Mouse (Mus musculus): Measurements from ENCODE around the gene Rora. TPM values are rescaled to one million over a fixed set of nuclear protein-coding genes. Genes with fewer than 3 reads are reported as not detected.

Rora gene
- polyA plus RNA-seq, 1 experiment: 24.1 TPM

DNA sequence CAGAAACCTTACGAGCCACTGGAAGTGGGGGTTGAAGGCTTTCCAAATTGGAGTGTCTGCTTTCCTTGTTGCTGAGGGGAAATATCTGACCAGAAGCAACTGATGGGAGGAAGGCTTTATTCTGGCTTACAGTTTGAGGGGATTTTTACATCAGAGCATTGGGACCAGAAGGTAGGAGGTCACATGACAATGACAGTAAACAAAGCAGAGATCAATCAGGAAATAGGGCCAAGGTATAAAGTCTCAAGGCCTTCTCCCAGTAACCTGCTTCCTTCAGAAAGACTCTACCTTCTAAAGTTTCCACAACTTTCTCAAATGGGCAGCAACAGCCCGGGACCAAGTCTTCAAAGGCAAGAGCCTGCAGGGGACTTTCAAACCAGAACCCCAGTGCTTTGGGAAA, 34.6 kb downstream of the Rora start:
- Histone ChIP-seq H3K36me3 (ENCODE audit: control insufficient read depth, insufficient read depth, low read length) (no peaks in the 10 kb centered on the region), H3K4me1 (ENCODE audit: control insufficient read depth, insufficient read depth, low read length) (no peaks in the 10 kb centered on the region), H3K4me3 (ENCODE audit: control insufficient read depth, low read depth, low read length) (no peak overlapping the region), H3K27me3 (ENCODE audit: control insufficient read depth, insufficient read depth, low read length) (no peaks in the 10 kb centered on the region), H3K27ac (ENCODE audit: control insufficient read depth, insufficient read depth, low read depth, low read length) (no peak overlapping the region)
- TF ChIP-seq CTCF (IDR thresholded peaks at IDR 0.05; ENCODE audit: control insufficient read depth, insufficient read depth, insufficient replicate concordance, low read depth, low read length) (no peak), POLR2A (IDR thresholded peaks at IDR 0.05; ENCODE audit: control insufficient read depth, low read depth, low read length) (no peak)

DNA sequence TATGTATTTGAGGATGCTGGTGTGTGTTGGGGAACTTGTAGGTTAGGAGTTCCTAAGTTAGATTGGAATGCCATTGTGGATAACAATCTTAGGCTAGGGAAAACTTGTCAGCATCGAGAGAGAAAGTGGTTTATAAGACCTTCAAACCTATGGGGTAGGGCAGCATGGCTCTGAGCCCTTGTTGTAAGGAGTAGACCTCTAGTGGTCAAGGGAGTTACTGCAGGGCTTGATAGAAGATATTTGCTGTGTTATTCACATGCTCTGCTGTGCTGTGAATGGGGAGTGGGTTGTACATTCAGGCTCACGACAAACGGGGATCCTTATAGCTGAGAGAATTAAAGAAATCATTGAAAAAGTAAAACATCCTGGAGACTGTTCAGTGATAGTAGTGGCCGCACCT, 35.8 kb downstream of the Rora start:
- H3K4me1 ChIP-seq (ENCODE audit: control insufficient read depth, insufficient read depth, low read length): no peaks in the 10 kb centered on the region
- TF ChIP-seq CTCF (IDR thresholded peaks at IDR 0.05; ENCODE audit: control insufficient read depth, insufficient read depth, insufficient replicate concordance, low read depth, low read length): no peak
- no peak for TF ChIP-seq POLR2A (IDR thresholded peaks at IDR 0.05; ENCODE audit: control insufficient read depth, low read depth, low read length)
- H3K36me3 ChIP-seq (ENCODE audit: control insufficient read depth, insufficient read depth, low read length): no peaks in the 10 kb centered on the region
- no peaks in the 10 kb centered on the region for H3K27me3 ChIP-seq (ENCODE audit: control insufficient read depth, insufficient read depth, low read length)
- no peak overlapping the region for H3K4me3 ChIP-seq (ENCODE audit: control insufficient read depth, low read depth, low read length)
- H3K27ac ChIP-seq (ENCODE audit: control insufficient read depth, insufficient read depth, low read depth, low read length): no peak overlapping the region

DNA sequence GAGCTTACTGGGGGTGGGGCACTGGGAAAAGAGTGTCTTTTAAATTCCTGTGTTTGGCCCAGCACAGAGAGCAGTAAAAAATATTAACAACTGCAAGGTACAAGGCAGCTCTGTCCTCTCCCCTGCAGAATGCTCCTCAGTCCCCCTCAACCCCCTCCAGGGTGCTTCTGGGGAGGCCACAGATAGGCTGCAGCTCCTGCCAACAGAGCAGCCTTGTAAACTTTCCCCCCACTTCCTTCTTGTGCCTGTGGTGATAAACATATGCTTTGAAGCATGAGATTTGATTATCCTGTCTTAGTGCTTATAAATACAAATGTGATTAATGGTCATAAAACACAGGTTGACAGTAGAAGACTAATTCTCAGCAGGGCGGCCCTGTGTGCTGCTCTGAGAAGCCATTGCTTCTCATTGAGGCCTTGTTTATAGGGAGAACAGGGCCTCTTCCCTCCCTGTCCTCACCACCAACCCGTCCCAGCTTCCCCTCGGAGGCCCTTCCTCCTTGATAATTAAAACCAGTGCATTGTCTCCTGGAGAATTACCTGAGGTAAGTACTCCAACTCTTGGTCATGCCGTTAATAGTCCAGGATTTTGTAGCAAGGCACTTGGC, 41.4 kb downstream of the Rora start:
- no peak overlapping the region for H3K27ac ChIP-seq (ENCODE audit: control insufficient read depth, insufficient read depth, low read depth, low read length)
- TF ChIP-seq POLR2A (IDR thresholded peaks at IDR 0.05; ENCODE audit: control insufficient read depth, low read depth, low read length): no peak
- TF ChIP-seq CTCF (IDR thresholded peaks at IDR 0.05; ENCODE audit: control insufficient read depth, insufficient read depth, insufficient replicate concordance, low read depth, low read length): no peak
- no peak overlapping the region for H3K4me3 ChIP-seq (ENCODE audit: control insufficient read depth, low read depth, low read length)
- H3K27me3 ChIP-seq (ENCODE audit: control insufficient read depth, insufficient read depth, low read length): no peaks in the 10 kb centered on the region
- no peaks in the 10 kb centered on the region for H3K4me1 ChIP-seq (ENCODE audit: control insufficient read depth, insufficient read depth, low read length)
- H3K36me3 ChIP-seq (ENCODE audit: control insufficient read depth, insufficient read depth, low read length): no peaks in the 10 kb centered on the region

DNA sequence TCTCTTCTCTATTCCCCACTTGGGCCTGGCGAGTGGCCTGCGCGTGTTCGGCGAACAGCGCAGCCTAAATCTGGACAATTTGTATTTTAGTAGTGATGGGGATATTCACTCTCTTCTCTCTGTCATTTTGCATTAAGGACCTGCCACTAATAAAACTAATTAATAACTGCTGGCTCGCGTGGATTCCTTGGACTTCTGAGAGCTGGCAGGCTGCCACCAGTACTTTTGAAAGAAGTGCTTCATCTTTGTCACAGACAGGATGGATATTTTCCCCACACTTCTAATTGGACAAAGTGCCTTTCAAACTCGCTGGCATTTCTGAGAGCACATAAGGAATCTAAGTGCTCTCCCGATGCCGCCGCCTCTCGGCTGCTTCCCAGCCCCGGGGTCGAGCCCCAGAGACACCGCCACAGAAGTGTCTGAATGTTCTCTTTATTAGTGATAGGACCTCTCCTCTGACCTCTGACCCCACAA, 41.9 kb downstream of the Rora start:
- TF ChIP-seq CTCF (IDR thresholded peaks at IDR 0.05; ENCODE audit: control insufficient read depth, insufficient read depth, insufficient replicate concordance, low read depth, low read length) (no peak), POLR2A (IDR thresholded peaks at IDR 0.05; ENCODE audit: control insufficient read depth, low read depth, low read length) (no peak)
- Histone ChIP-seq H3K27me3 (ENCODE audit: control insufficient read depth, insufficient read depth, low read length) (no peaks in the 10 kb centered on the region), H3K4me3 (ENCODE audit: control insufficient read depth, low read depth, low read length) (no peak overlapping the region), H3K4me1 (ENCODE audit: control insufficient read depth, insufficient read depth, low read length) (no peaks in the 10 kb centered on the region), H3K27ac (ENCODE audit: control insufficient read depth, insufficient read depth, low read depth, low read length) (no peak overlapping the region), H3K36me3 (ENCODE audit: control insufficient read depth, insufficient read depth, low read length) (no peaks in the 10 kb centered on the region)

DNA sequence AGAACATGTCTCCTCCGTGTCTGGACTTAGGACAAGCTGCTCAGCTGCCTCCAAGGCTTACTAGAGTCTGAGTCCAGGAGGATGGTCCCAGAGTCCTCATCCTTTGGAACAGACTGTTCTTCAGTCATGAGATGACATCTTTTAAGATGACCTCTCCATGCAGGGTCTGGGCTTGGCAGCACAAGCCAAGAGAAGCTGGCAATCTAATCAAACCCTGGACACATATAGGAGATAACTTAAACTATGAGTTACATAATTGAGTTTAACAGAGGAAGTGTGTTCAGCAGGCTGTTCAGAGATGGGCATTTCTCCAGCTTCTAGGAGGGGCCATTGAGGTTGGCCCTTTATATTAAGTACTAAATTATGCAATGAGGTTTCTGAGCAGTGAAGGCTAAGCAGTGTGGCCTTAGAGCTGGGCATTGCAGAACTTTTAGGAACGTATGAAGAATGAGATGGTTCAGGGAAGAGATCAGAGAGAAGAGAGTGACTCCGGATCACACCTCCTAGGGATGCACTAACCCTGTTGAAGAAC, 42.9 kb downstream of the Rora start:
- Histone ChIP-seq H3K4me1 (ENCODE audit: control insufficient read depth, insufficient read depth, low read length) (no peaks in the 10 kb centered on the region), H3K27ac (ENCODE audit: control insufficient read depth, insufficient read depth, low read depth, low read length) (no peak overlapping the region), H3K4me3 (ENCODE audit: control insufficient read depth, low read depth, low read length) (no peak overlapping the region), H3K27me3 (ENCODE audit: control insufficient read depth, insufficient read depth, low read length) (no peaks in the 10 kb centered on the region), H3K36me3 (ENCODE audit: control insufficient read depth, insufficient read depth, low read length) (no peaks in the 10 kb centered on the region)
- TF ChIP-seq CTCF (IDR thresholded peaks at IDR 0.05; ENCODE audit: control insufficient read depth, insufficient read depth, insufficient replicate concordance, low read depth, low read length): no peak
- TF ChIP-seq POLR2A (IDR thresholded peaks at IDR 0.05; ENCODE audit: control insufficient read depth, low read depth, low read length): no peak

DNA sequence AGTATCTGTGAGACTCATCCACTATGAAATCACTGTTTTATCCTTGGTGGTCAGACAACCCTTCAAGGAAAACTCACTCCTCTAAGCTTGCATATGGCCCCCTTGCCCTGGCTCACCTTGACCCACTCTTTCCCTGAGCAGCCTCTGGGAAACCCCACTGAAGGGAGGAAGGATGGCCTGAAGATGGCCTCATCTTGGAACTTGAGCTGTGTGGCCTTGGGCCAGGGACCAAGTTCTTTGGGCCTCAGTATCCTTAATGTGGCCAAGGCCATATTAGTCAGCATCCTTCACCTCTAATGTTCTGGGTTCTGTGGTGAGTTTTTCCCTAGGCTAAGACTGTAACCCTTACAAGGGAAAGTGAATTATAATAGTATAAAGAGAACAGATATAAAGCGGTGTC, 45.8 kb downstream of the Rora start:
- no peaks in the 10 kb centered on the region for H3K4me1 ChIP-seq (ENCODE audit: control insufficient read depth, insufficient read depth, low read length)
- no peak for TF ChIP-seq CTCF (IDR thresholded peaks at IDR 0.05; ENCODE audit: control insufficient read depth, insufficient read depth, insufficient replicate concordance, low read depth, low read length)
- no peak for TF ChIP-seq POLR2A (IDR thresholded peaks at IDR 0.05; ENCODE audit: control insufficient read depth, low read depth, low read length)
- no peaks in the 10 kb centered on the region for H3K27me3 ChIP-seq (ENCODE audit: control insufficient read depth, insufficient read depth, low read length)

DNA sequence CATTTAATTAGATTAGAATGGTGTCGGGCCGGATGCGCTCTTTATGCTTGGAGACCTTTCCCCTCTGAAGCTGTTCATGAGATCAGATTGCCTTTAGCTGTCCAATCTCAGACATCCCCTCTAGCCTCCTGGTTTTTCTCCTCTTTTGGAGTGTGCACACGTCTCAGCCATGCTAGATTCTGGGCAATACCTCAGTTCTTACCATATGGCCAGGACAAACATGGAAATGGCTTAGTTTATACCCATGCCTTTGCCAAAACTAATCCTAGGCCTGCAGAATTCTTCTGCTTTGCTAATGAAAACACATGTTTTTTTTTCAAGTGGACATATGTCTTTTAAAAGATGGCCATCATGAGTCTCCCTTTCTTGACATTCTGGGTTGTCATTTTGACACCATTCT, 46.3 kb downstream of the Rora start:
- Histone ChIP-seq H3K27ac (ENCODE audit: control insufficient read depth, insufficient read depth, low read depth, low read length) (no peak overlapping the region), H3K36me3 (ENCODE audit: control insufficient read depth, insufficient read depth, low read length) (no peaks in the 10 kb centered on the region), H3K4me1 (ENCODE audit: control insufficient read depth, insufficient read depth, low read length) (no peaks in the 10 kb centered on the region), H3K4me3 (ENCODE audit: control insufficient read depth, low read depth, low read length) (no peak overlapping the region), H3K27me3 (ENCODE audit: control insufficient read depth, insufficient read depth, low read length) (no peaks in the 10 kb centered on the region)
- no peak for TF ChIP-seq POLR2A (IDR thresholded peaks at IDR 0.05; ENCODE audit: control insufficient read depth, low read depth, low read length)
- no peak for TF ChIP-seq CTCF (IDR thresholded peaks at IDR 0.05; ENCODE audit: control insufficient read depth, insufficient read depth, insufficient replicate concordance, low read depth, low read length)

More for the DNA sequence above, 45.8 kb downstream of the Rora start:
- no peak overlapping the region for H3K27ac ChIP-seq (ENCODE audit: control insufficient read depth, insufficient read depth, low read depth, low read length)
- H3K4me3 ChIP-seq (ENCODE audit: control insufficient read depth, low read depth, low read length): no peak overlapping the region
- H3K36me3 ChIP-seq (ENCODE audit: control insufficient read depth, insufficient read depth, low read length): no peaks in the 10 kb centered on the region
